Mouse (Mus musculus): ENCODE results near the gene Ppp4r3b. TPM values are rescaled to one million over a fixed set of nuclear protein-coding genes. Genes with fewer than 3 reads are reported as not detected.
A peak's percentile ranks its signal among the peaks of the same experiment; 100 is the strongest.

Gene Ppp4r3b
- polyA plus RNA-seq, 1 experiment = 17.0 TPM

DNA sequence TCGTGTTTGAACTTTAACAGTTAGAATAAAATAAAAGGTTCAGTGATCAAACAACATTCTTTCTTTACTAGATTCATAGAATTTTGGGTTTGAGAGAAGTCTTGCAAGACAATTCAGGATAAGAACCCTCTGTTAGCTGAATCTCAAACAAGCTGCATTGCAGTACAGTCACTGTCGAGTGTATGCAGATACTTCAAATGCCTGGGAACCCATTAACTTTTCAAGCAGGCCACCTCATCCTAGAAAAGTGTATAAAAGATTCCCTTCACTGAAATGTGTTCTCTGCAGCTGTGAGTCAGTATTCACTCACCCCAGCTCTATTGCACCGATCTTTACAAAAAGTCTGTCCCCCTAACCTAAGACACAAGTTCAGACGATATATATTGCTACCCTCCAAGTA, 73.3 kb downstream of the Ppp4r3b start:
- Histone ChIP-seq H3K4me3 (ENCODE audit: control insufficient read depth, insufficient read depth, low read length) (no peak overlapping the region), H3K27me3 (ENCODE audit: control insufficient read depth, insufficient read depth, low read length) (no peaks in the 10 kb centered on the region), H3K36me3 (ENCODE audit: control insufficient read depth, insufficient read depth, low read length) (0 out of 2 replicates have a peak, but pooled peaks cover 5% of the 10 kb centered on the region), H3K27ac (ENCODE audit: control insufficient read depth, insufficient read depth, low read length) (no peak overlapping the region), H3K4me1 (replicated peaks; ENCODE audit: control insufficient read depth, insufficient read depth, low read length) (peaks cover 4% of the 10 kb centered on the region)
- WGBS = 71% methylated on average over 4 of the region's 4 CpGs
- no peak for DNase-seq
- TF ChIP-seq POLR2A (IDR thresholded peaks at IDR 0.05; ENCODE audit: control insufficient read depth, extremely low read depth, insufficient read depth, low read length, poor library complexity) (no peak), CTCF (IDR thresholded peaks at IDR 0.05; ENCODE audit: borderline replicate concordance, control insufficient read depth, extremely low read depth, insufficient read depth, low read length, poor library complexity) (no peak)

DNA sequence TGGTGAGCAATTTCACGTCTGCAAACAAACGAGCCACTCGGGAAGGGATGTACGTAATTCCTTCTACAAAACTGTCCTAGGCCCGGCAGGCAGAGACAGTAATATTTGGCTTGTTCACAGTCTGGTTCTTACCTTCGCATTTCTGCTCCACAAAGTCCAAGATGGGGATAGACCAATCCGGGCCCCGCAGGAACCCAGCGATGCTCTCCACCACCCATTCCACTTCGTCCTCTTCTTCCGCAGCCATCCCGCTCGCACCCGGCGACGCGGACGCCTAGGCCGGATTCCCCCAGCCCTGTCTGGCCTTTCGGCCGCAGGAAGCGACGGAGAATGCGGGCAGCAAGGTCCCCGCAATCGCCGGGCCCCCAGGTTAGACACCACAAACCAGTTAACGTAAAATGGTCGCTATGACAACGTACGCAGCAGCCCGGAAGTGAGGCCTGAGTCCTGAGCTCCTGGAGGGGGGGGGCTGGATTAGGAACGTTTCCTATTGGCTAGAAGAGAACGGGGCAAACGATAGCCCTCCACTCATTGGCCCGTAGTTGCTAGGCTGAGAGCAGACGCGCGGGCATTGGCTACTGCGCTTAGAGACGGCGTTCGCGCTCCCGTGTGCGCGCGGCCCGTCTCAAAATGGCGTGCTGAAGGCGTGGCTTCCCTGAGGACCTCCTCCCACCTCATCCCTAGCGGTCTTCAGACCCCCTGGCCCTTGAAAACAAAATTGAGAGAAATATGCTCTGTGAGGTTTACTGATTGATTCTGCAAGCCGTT, 74.4 kb downstream of the Ppp4r3b start, which contains the start of gene Cfap36:
Gene Cfap36, minus strand, starts transcription at position 527 of the 768 bp plus-strand sequence.
- Histone ChIP-seq H3K27me3 (ENCODE audit: control insufficient read depth, insufficient read depth, low read length) (no peaks in the 10 kb centered on the region), H3K36me3 (ENCODE audit: control insufficient read depth, insufficient read depth, low read length) (no peaks in the 10 kb centered on the region), H3K27ac (ENCODE audit: control insufficient read depth, insufficient read depth, low read length) (peak within 1 kb of the TSS; percentile 2; the same call in 1 of the 2 replicates), H3K4me3 (ENCODE audit: control insufficient read depth, insufficient read depth, low read length) (peak within 1 kb of the TSS; percentile 93), H3K4me1 (replicated peaks; ENCODE audit: control insufficient read depth, insufficient read depth, low read length) (peaks cover 4% of the 10 kb centered on the region)
- TF ChIP-seq CTCF (IDR thresholded peaks at IDR 0.05; ENCODE audit: borderline replicate concordance, control insufficient read depth, extremely low read depth, insufficient read depth, low read length, poor library complexity) (no peak), POLR2A (IDR thresholded peaks at IDR 0.05; ENCODE audit: control insufficient read depth, extremely low read depth, insufficient read depth, low read length, poor library complexity) (0 out of 2 replicates have a peak, but pooled peaks have one; percentile 9)
- under 1% methylated on average over 53 of the region's 53 CpGs for WGBS
- peak; percentile 86 for DNase-seq

DNA sequence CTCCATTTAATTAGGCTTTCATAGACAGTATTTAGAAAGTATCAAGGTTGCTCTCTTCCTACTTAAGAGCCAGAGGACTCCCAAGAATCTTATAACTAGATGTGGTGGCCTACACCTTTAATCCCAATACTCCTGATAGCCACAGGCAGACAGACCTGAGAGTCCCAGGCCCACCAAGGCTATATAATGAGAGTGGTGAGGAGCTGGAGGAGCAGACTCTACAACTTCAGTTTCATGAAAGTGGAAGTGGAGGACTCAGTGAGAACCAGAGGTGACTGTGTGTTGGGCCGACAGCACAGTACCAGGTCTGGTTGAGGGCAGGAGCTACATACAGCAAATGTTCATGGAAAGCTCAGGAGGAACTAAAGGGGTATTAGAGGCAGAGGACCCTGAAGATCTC, 75.0 kb downstream of the Ppp4r3b start:
- no peak overlapping the region for H3K27ac ChIP-seq (ENCODE audit: control insufficient read depth, insufficient read depth, low read length)
- DNase-seq = no peak
- H3K36me3 ChIP-seq (ENCODE audit: control insufficient read depth, insufficient read depth, low read length) = no peaks in the 10 kb centered on the region
- H3K4me3 ChIP-seq (ENCODE audit: control insufficient read depth, insufficient read depth, low read length) = no peak overlapping the region
- no peaks in the 10 kb centered on the region for H3K27me3 ChIP-seq (ENCODE audit: control insufficient read depth, insufficient read depth, low read length)
- 100% methylated on average over 1 of the region's 1 CpGs for WGBS
- peaks cover 4% of the 10 kb centered on the region for H3K4me1 ChIP-seq (replicated peaks; ENCODE audit: control insufficient read depth, insufficient read depth, low read length)
- TF ChIP-seq CTCF (IDR thresholded peaks at IDR 0.05; ENCODE audit: borderline replicate concordance, control insufficient read depth, extremely low read depth, insufficient read depth, low read length, poor library complexity) (no peak), POLR2A (IDR thresholded peaks at IDR 0.05; ENCODE audit: control insufficient read depth, extremely low read depth, insufficient read depth, low read length, poor library complexity) (no peak)

DNA sequence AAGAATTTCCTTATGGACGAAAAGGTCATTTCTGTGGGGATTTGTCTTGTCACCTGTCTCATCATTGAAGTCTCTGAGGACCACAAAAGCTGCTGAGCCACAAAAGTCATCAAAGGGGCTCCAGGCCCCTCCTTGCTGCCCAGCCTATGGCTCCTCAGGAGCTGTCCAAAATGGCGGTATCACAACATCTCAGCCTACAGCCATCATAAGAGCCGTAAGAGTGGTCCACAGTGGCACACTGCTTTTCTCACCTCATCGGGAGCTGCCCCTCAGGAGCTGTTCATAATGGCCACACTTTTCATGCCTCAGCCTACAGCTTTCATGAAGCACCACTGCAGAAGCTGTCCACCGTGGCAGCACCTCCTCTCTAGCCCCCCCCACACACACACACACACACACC, 75.7 kb downstream of the Ppp4r3b start:
- 97% methylated on average over 5 of the region's 5 CpGs for WGBS
- TF ChIP-seq POLR2A (IDR thresholded peaks at IDR 0.05; ENCODE audit: control insufficient read depth, extremely low read depth, insufficient read depth, low read length, poor library complexity) = no peak
- TF ChIP-seq CTCF (IDR thresholded peaks at IDR 0.05; ENCODE audit: borderline replicate concordance, control insufficient read depth, extremely low read depth, insufficient read depth, low read length, poor library complexity) = no peak
- Histone ChIP-seq H3K4me3 (ENCODE audit: control insufficient read depth, insufficient read depth, low read length) (no peak overlapping the region), H3K27me3 (ENCODE audit: control insufficient read depth, insufficient read depth, low read length) (no peaks in the 10 kb centered on the region), H3K27ac (ENCODE audit: control insufficient read depth, insufficient read depth, low read length) (no peak overlapping the region), H3K4me1 (replicated peaks; ENCODE audit: control insufficient read depth, insufficient read depth, low read length) (peaks cover 4% of the 10 kb centered on the region), H3K36me3 (ENCODE audit: control insufficient read depth, insufficient read depth, low read length) (no peaks in the 10 kb centered on the region)
- no peak for DNase-seq

DNA sequence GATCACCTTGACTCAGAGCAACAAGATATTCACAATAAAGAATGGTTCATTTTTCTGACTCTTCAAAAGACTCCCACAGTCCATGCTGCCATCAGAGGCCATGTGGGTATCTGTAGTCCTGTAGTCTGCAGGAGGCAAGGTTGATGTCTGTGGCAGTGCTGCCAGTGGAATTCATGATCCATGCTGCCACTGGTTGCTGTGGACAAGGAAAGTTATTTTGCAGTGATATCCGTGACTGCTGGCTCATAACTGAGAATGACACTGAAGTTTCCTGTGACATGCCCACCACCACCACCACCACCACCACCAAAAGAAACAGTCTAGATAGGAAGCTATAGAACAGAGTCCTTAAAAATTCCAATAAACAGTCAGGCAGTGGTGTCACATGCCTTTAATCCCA, 82.0 kb downstream of the Ppp4r3b start:
- DNase-seq = no peak
- H3K4me3 ChIP-seq (ENCODE audit: control insufficient read depth, insufficient read depth, low read length) = no peak overlapping the region
- 79% methylated on average over 1 of the region's 1 CpGs for WGBS
- no peaks in the 10 kb centered on the region for H3K27me3 ChIP-seq (ENCODE audit: control insufficient read depth, insufficient read depth, low read length)
- H3K36me3 ChIP-seq (ENCODE audit: control insufficient read depth, insufficient read depth, low read length) = no peaks in the 10 kb centered on the region
- no peaks in the 10 kb centered on the region for H3K4me1 ChIP-seq (replicated peaks; ENCODE audit: control insufficient read depth, insufficient read depth, low read length)
- TF ChIP-seq POLR2A (IDR thresholded peaks at IDR 0.05; ENCODE audit: control insufficient read depth, extremely low read depth, insufficient read depth, low read length, poor library complexity) = no peak
- TF ChIP-seq CTCF (IDR thresholded peaks at IDR 0.05; ENCODE audit: borderline replicate concordance, control insufficient read depth, extremely low read depth, insufficient read depth, low read length, poor library complexity) = no peak
- no peak overlapping the region for H3K27ac ChIP-seq (ENCODE audit: control insufficient read depth, insufficient read depth, low read length)

DNA sequence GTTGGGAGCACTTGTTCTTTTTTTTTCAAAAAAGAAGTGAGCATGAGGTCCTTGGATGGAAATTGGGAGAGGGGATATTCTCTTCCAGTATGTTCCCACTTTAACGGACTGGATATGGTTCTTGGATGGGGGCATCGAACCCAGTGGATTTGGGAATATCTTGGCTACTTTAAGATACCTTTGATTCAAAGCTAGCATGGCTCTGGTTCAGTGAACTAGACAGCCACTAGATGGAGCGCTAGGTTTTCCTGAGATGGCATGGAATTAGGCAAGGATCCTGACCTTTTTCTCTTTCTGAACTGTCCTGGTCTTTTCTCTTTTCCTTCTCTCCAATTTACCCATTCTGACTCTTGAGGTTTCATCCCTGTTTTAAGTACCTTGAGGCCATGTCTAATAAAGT, 95.1 kb downstream of the Ppp4r3b start:
- Histone ChIP-seq H3K36me3 (ENCODE audit: control insufficient read depth, insufficient read depth, low read length) (no peaks in the 10 kb centered on the region), H3K4me3 (ENCODE audit: control insufficient read depth, insufficient read depth, low read length) (no peak overlapping the region), H3K27ac (ENCODE audit: control insufficient read depth, insufficient read depth, low read length) (no peak overlapping the region), H3K4me1 (replicated peaks; ENCODE audit: control insufficient read depth, insufficient read depth, low read length) (no peaks in the 10 kb centered on the region), H3K27me3 (ENCODE audit: control insufficient read depth, insufficient read depth, low read length) (no peaks in the 10 kb centered on the region)
- 20% methylated on average over 3 of the region's 3 CpGs for WGBS
- peak; percentile 8 for DNase-seq
- TF ChIP-seq CTCF (IDR thresholded peaks at IDR 0.05; ENCODE audit: borderline replicate concordance, control insufficient read depth, extremely low read depth, insufficient read depth, low read length, poor library complexity) (no peak), POLR2A (IDR thresholded peaks at IDR 0.05; ENCODE audit: control insufficient read depth, extremely low read depth, insufficient read depth, low read length, poor library complexity) (no peak)

Other genes with a start within 250 kb of the Ppp4r3b start
- 12.4 and 16.0 TPM in 2 replicates for gene Pnpt1, start 42.1 kb upstream of the Ppp4r3b start, polyA plus RNA-seq (2012; rRNA removed)
- gene Cfap36, start 74.5 kb downstream of the Ppp4r3b start, polyA plus RNA-seq (2012; rRNA removed) = 5.6 and 6.6 TPM in 2 replicates
- gene Ccdc88a, start 200.8 kb downstream of the Ppp4r3b start, polyA plus RNA-seq (2012; rRNA removed) = 2.3 and 5.1 TPM in 2 replicates

Data from thymus, adult 2 months (tissue).